Mouse (Mus musculus) liver, postnatal 0 days (tissue): ENCODE results near the gene Heatr5a.

Experiments
- CTCF ChIP-seq: sonication (generic); IDR thresholded peaks from 2 replicates; pipeline ENCODE4 v1.5.1; 2016; ENCODE audit warnings: antibody characterized with exemption, low read depth
- EP300 ChIP-seq: IDR thresholded peaks from 2 replicates; pipeline ENCODE4 v1.6.1; 2016; ENCODE audit warnings: antibody characterized with exemption, low read depth, mild to moderate bottlenecking

- peak; percentile 50 for TF ChIP-seq EP300
- TF ChIP-seq CTCF, result no peak
Observed at GRCm38 (mm10) chr12:51830077-51830402, 141.1 kb downstream of the Heatr5a start.
